Mouse (Mus musculus): ENCODE measurements around the gene Tmem156.

Gene Tmem156

GRCm38 (mm10) chr5:65047285-65047855, 44.6 kb downstream of the Tmem156 start:
- DNase-seq (ENCODE audit: low read depth, low spot score) = no peak

GRCm38 (mm10) chr5:65046442-65047284, 45.3 kb downstream of the Tmem156 start:
- no peak for DNase-seq (ENCODE audit: low read depth, low spot score)

DNA sequence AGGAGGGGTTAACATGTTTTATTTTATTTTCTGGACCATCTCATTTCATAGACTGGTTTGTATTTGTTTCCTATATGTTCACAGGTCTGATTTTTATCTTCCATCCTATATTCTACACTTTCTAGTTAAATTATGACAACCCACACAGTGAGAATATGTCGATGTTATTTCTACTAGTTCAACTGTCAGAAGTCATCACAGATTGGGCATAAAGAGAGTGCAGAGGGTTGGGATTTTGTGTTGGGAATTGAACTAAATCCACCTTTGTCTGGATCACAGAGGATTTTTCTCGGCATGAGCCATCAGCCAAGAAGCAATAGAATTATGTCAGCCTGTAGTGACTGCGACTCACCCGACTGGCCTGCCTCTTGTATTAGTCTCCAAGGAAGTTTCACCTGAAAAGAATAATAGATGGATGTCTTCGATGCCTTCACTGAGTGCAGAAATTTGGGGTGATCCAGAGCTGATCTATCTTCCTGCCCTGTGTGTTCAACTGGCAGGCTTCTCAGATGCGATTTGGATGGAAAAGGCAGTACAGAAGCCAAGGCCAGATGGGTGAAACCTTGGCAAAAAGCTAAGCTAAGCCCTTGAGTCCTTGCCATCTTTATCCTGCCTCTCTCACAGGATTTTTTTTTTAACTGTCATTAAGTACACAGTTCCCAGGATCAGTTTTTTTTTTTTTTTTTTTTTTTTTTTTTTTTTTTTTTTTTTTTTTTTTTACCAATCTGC, 46.1 kb downstream of the Tmem156 start:
- DNase-seq (ENCODE audit: low read depth, low spot score) = no peak

DNA sequence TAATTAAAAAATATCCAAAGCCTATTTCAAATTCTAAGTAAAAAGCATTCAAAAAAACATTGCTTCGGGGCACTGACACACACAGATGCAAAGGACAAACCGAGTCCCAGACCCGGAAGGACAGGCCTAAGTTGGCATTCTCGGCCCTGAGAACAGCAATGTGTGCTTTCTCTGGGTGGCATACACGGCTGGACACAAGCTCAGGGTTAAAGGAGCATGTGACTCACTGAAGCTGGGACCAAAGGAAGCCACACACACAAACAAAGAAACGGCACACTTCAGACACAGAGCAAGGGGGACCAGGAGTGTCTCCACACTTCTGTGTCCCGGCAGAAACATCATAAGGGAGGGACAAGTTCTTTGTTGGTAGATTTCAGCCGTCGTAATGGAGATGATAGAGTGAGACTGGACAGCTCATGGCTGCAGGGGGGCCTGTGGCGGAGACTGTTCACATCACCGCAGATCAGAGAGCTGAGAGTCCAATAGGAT, 48.5 kb downstream of the Tmem156 start:
- DNase-seq (ENCODE audit: low read depth, low spot score) = no peak

- DNase-seq (ENCODE audit: low read depth, low spot score) = peak; percentile 16
Observed at GRCm38 (mm10) chr5:65040463-65040862, 51.5 kb downstream of the Tmem156 start.

- DNase-seq (ENCODE audit: low read depth, low spot score) = no peak
Observed at GRCm38 (mm10) chr5:65038811-65039571, 52.9 kb downstream of the Tmem156 start.

DNA sequence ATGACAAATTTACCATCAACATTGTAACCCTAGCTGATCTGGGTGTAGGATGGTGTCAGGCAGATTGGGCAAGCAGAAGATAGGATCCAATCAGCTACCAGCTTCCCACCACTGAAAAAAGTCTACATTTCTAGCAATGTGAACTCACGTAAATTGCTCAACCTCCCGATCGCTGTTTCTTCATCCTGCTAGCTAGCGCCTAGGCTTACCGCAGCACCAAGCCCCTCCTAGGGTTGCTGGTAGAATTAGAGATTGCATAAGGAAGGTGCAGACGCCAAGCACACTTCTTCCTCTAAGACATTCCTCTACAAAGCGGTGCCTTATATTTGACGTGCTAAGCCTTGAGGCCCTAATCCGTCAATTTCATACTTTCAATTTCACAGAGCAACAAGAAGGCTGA, 53.6 kb downstream of the Tmem156 start:
- DNase-seq (ENCODE audit: low read depth, low spot score) = no peak

DNA sequence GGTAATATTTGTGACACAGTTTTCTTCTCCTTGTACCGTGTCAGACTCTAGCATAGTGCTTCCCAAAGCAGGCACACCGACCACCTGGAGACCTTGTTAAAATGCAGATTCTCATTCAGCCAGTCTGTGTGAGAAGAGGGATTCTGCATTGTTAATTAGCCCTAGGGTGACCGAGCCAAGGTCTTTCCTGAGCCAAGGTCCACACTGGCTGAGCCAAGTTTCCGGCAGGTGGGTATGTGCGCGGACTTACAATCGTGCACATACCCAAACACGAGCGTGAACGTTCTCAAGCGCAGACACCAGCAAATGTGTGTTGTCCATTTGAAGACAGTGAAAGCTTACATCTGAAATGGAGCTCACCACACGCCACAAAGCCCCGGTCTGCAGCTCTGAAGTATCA, 55.3 kb downstream of the Tmem156 start:
- no peak for DNase-seq (ENCODE audit: low read depth, low spot score)

DNA sequence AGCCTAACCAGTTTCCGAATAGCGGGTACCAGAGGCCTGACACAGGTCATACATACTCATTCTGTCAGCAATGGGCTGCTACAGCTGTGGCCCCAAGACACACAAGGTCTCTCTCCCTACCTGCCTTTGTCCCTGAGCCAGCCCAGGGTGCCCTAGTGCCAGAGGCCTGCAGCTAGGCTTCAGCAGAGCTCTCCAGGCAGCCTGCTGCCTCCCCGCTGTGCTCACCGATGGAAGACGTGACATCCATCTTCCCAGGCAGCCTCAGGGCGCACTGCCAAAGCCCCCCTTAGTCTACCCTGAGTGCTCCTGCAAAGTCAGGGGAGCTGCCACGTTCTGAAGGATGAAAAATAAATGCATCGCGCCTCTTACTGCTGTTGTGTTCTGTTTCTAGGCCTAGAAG, 63.9 kb downstream of the Tmem156 start:
- no peak for DNase-seq (ENCODE audit: low read depth, low spot score)

GRCm38 (mm10) chr5:65026776-65027175, 65.2 kb downstream of the Tmem156 start:
- no peak for DNase-seq (ENCODE audit: low read depth, low spot score)

GRCm38 (mm10) chr5:65025916-65026315, 66.0 kb downstream of the Tmem156 start:
- no peak for DNase-seq (ENCODE audit: low read depth, low spot score)

DNA sequence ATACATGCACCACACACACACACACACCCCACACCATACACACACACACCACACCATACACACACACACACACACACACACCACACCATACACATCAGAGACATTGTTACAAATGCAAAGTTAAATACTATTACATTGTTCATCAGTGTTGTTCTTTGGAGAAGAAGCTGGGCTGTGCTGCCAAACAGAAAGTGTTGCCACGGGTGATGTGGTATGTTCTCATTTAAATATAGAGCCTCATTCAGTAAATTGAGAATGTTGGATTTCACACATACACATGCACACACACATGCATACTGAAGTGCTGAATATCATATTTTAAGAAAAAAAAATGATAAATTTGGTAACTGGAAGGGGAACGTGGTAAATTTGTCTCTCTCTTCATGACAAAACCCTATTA, 67.3 kb downstream of the Tmem156 start:
- no peak for DNase-seq (ENCODE audit: low read depth, low spot score)

DNA sequence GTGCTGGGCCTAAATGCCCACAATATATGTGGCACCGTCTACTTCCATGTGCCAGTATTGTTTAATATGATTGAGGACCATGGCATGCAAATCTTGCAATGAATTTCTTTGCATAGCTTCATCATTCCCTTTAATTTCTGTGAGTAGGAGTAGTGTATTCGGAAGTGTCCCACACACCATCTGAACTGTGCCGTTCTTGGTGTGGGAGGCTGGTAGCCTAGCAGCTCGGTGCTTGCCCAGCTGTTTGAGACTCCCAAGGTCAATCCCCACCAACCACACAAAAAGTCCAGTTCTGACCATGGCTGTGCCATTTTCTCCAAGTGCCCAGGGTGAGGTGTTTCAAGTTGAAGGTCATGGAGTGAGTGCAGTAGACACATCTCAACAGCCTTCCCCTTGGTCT, 69.9 kb downstream of the Tmem156 start:
- no peak for DNase-seq (ENCODE audit: low read depth, low spot score)

DNA sequence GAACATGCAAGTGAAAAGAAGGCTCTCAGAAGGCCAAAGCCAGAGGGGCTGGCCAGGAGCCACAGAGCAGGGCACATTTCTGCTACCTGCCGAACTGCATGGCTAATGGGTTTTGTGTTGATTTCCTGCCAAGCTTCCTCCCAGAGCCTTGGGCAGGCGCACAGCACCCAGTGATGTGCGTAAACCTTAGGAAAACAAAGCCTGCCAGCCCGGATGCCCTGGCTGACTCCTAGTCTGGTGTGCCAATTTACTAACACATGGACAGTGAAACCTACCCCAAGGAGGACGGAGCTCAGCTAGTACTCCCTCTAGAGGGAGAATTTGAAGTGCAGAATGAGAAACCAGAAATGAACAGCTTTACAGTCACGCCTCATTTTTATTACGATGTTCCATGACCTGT, 72.1 kb downstream of the Tmem156 start:
- peak; percentile 12 for DNase-seq (ENCODE audit: low read depth, low spot score)

- no peak for DNase-seq (ENCODE audit: low read depth, low spot score)
Observed at GRCm38 (mm10) chr5:65019109-65019508, 72.8 kb downstream of the Tmem156 start.

DNA sequence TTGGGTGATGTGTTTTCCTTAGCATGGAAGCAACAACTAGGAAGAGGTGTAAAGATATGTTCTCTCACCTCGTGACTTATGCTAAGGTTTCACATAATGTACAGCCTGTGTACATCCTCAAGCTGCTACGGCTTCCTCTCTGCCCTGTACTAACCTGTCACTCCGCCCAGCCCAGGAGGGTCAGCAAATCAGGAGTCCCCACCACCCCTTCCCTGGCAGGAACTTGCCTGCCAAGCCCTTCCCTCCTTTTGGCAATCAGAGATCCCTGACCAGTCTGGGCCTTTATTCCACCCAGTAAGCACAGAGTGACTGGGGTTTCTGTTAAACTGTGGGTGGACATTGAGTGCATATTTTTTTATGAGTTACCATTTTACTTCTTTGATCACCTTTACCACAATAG, 76.4 kb downstream of the Tmem156 start:
- no peak for DNase-seq (ENCODE audit: low read depth, low spot score)

- DNase-seq (ENCODE audit: low read depth, low spot score) = no peak
Observed at GRCm38 (mm10) chr5:65011901-65012573, 79.9 kb downstream of the Tmem156 start.

DNA sequence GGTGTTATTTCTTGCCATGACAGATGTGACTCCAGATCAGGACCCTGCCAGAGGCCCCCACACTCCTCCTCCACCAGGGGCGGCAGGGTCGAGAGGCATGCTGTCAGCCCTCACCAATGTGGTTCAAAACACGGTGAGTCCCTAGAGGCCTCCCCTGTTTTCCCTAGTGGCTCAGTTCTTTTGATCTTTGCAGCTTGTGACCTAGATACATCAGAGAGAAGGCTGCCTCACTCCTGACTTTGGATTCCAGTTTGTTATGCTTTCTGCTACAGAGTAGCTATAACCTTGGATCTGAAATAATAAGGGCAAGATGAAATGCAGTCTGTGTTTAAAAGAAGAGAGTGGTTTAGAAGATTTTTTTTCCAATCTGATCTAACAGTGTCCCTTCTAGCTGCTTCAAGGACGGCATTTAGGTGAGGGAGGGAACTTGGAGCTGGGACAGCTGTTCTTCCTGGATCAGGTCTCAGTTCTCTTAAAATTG, 85.9 kb downstream of the Tmem156 start:
- no peak for DNase-seq (ENCODE audit: low read depth, low spot score)

GRCm38 (mm10) chr5:65005251-65005650, 86.7 kb downstream of the Tmem156 start:
- DNase-seq (ENCODE audit: low read depth, low spot score) = no peak
